Mouse (Mus musculus) frontal cortex, adult (tissue): ENCODE results near the gene Adam6b.
A peak's percentile ranks its signal among the peaks of the same experiment; 100 is the strongest.
"Not testable (repeated sequence)": the region's sequence is repeated elsewhere in the genome, so short reads cannot be mapped to it uniquely, and the experiment has no call there.

Source experiments
- ATAC-seq: cut with Nextera tagmentation; 2 replicates; pipeline ENCODE4 v1.9.2; 2017; ENCODE audit warnings: mild to moderate bottlenecking, moderate library complexity, mixed read lengths; ENCODE audit not compliant: low TSS enrichment

Gene Adam6b

GRCm38 (mm10) chr12:113489211-113489610 lies at the start of gene Adam6b:
Gene Adam6b, plus strand, starts transcription at chr12:113489511.
- not testable (repeated sequence) for ATAC-seq

GRCm38 (mm10) chr12:113446061-113446460 lies 43.2 kb upstream of the Adam6b start:
- no peak for ATAC-seq

GRCm38 (mm10) chr12:113476164-113476563 lies 13.1 kb upstream of the Adam6b start:
- ATAC-seq = no peak

- no peak for ATAC-seq
These were observed 7.2 kb upstream of the Adam6b start for GRCm38 (mm10) chr12:113482147-113482546.

- ATAC-seq = no peak
These were observed 6.5 kb upstream of the Adam6b start for GRCm38 (mm10) chr12:113482661-113483389.

- ATAC-seq = no peak
These were observed 5.7 kb upstream of the Adam6b start for GRCm38 (mm10) chr12:113483492-113484162.

GRCm38 (mm10) chr12:113484971-113485485 lies 4.3 kb upstream of the Adam6b start:
- no peak for ATAC-seq

GRCm38 (mm10) chr12:113487693-113488092 lies 1.6 kb upstream of the Adam6b start:
- peak; percentile 76 for ATAC-seq

GRCm38 (mm10) chr12:113525901-113526300 lies 36.6 kb downstream of the Adam6b start:
- ATAC-seq = no peak
